Mouse (Mus musculus) stomach, embryonic 16.5 days (tissue): ENCODE results near the gene Gtf2b. TPM values are rescaled to one million over a fixed set of nuclear protein-coding genes. Genes with fewer than 3 reads are reported as not detected.

ENCODE experiments used
- polyA plus RNA-seq: library from polyadenylated mRNA; unstranded; fragments of >200 nt; fragmentation: Nextera tagmentation; extraction: Ambion mirVana; gene quantifications from 2 replicates; pipeline ENCODE4 v1.2.1, GENCODE M21; 2015

Gene Gtf2b
- polyA plus RNA-seq, 1 experiment from 2014 or later: 69.9 TPM

Other genes starting within 250 kb of the Gtf2b start
- gene Gbp7, start 234.7 kb upstream of the Gtf2b start, polyA plus RNA-seq: 4.7 and 5.0 TPM in 2 replicates
- gene Gbp3, start 205.0 kb upstream of the Gtf2b start, polyA plus RNA-seq: 1.7 and 2.3 TPM in 2 replicates
- 0.12 TPM in 1 of 2 replicates, not detected in the other for gene Gbp2b, start 170.2 kb upstream of the Gtf2b start, polyA plus RNA-seq
- 4.1 TPM in 2 replicates for gene Gbp2, start 144.4 kb upstream of the Gtf2b start, polyA plus RNA-seq
- 17.4 and 17.5 TPM in 2 replicates for gene Kyat3, start 64.0 kb upstream of the Gtf2b start, polyA plus RNA-seq
- gene Pkn2, start 117.0 kb downstream of the Gtf2b start, polyA plus RNA-seq: 30.7 and 33.8 TPM in 2 replicates